ENCODE assay signal across 10 mouse cellular contexts in genomic region chr12:16820761-16821160, GRCm38 (mm10). TPM values are rescaled to one million over a fixed set of nuclear protein-coding genes. Genes with fewer than 3 reads are reported as not detected.
A peak's percentile ranks its signal among the peaks of the same experiment; 100 is the strongest.
DNase-seq lines count a peak whose midpoint lies in the region; ATAC-seq and TF ChIP-seq lines count a peak whose summit lies in the region.
"Had no signal": no experiment of that assay in that cellular context is flagged by ENCODE, and none has a peak within 500 bp of the region (broad histone marks: within the 10 kb centered on the region; RNA-seq: fewer than 3 reads in every experiment).

No protein-coding gene starts in this region.

- H3K9me3 ChIP-seq in heart, embryonic 10.5 days, result no peaks in the 10 kb centered on the region
- H3K9me3 ChIP-seq in hindbrain, postnatal 0 days (ENCODE audit: low read length), result no peaks in the 10 kb centered on the region
- H3K9me3 ChIP-seq: liver, embryonic 13.5 days had no signal

- peak; percentile 76 for ATAC-seq in hindbrain, postnatal 0 days

- H3K4me2 ChIP-seq in hindbrain, postnatal 0 days (ENCODE audit: low read depth, low read length), result no peak overlapping the region
- H3K4me2 ChIP-seq: liver, embryonic 13.5 days had no signal

- peaks cover 90% of the 10 kb centered on the region for H3K36me3 ChIP-seq in heart, embryonic 10.5 days
- peaks cover 42% of the 10 kb centered on the region for H3K36me3 ChIP-seq in hindbrain, postnatal 0 days (ENCODE audit: insufficient read depth, low read length)

- intact Hi-C loops in left cerebral cortex, postnatal 14 days (cut with DNase I), result no loop called here

- H3K4me3 ChIP-seq in heart, embryonic 10.5 days, result no peak overlapping the region
- H3K4me3 ChIP-seq in hindbrain, postnatal 0 days (ENCODE audit: low read length), result no peak overlapping the region
- H3K4me3 ChIP-seq: liver, embryonic 13.5 days had no signal

- 0 out of 2 replicates have a peak, but pooled peaks have one; percentile 8 for TF ChIP-seq CTCF in hindbrain, postnatal 0 days (IDR thresholded peaks at IDR 0.05; ENCODE audit: low read depth)

- DNase-seq in heart, adult 18-20 months, result peak; percentile 48 to 62
- DNase-seq in heart, embryonic 10.5 days (ENCODE audit: low spot score), result no peak
- DNase-seq in brain, adult 2 months (ENCODE audit: low read depth, low spot score), result peak; percentile 55
- peak; percentile 44 to 52 for DNase-seq in cerebellum, postnatal 25 days
- peak; percentile 66 for DNase-seq in hindbrain, postnatal 0 days (ENCODE audit: low spot score)
- no peak for DNase-seq in kidney, adult 11 months
- no peak for DNase-seq in left cerebral cortex, postnatal 14 days (ENCODE audit: low spot score in 2 of 2)
- DNase-seq: liver, embryonic 13.5 days had no signal

- H3K27me3 ChIP-seq in heart, embryonic 10.5 days (ENCODE audit: insufficient read depth, poor library complexity, severe bottlenecking), result no peaks in the 10 kb centered on the region
- no peaks in the 10 kb centered on the region for H3K27me3 ChIP-seq in hindbrain, postnatal 0 days (ENCODE audit: insufficient read depth, low read length)
- H3K27me3 ChIP-seq: liver, embryonic 13.5 days had no signal

- H3K4me1 ChIP-seq in heart, embryonic 10.5 days, result no peaks in the 10 kb centered on the region
- no peaks in the 10 kb centered on the region; the same call in 1 of the 2 replicates for H3K4me1 ChIP-seq in hindbrain, postnatal 0 days (ENCODE audit: insufficient read depth, low read length)

- H3K9ac ChIP-seq in hindbrain, postnatal 0 days (replicated peaks; ENCODE audit: low read length), result no peak overlapping the region
- H3K9ac ChIP-seq: liver, embryonic 13.5 days had no signal

- 82% methylated on average over 7 of the region's 7 CpGs for WGBS in heart, embryonic 10.5 days
- WGBS in hindbrain, postnatal 0 days, result 54% methylated on average over 7 of the region's 7 CpGs

- H3K27ac ChIP-seq in heart, embryonic 10.5 days, result no peak overlapping the region
- H3K27ac ChIP-seq in hindbrain, postnatal 0 days, result peak overlapping the region; percentile 74
- H3K27ac ChIP-seq: kidney, postnatal 0 days; liver, embryonic 13.5 days had no signal

RNA-seq across cellular contexts. Expression of gene E2f6, which starts 10.0 kb away (rescaled TPM):
- total RNA-seq in heart, adult 18-20 months (2021), result 10 to 100 TPM; 84.6 to 86.7 TPM
- 52.8 and 63.4 TPM in 2 replicates for polyA plus RNA-seq in heart, embryonic 10.5 days (2016; fragmentation: Nextera tagmentation; extraction: Ambion mirVana)
- 21.2 and 27.5 TPM in 2 replicates for total RNA-seq in hindbrain, postnatal 0 days (2014; rRNA removed)
- 20.0 and 21.3 TPM in 2 replicates for polyA plus RNA-seq in hindbrain, postnatal 0 days (2015; fragmentation: Nextera tagmentation; extraction: Ambion mirVana)
- total RNA-seq in left cerebral cortex, postnatal 14 days (2021), result 10 to 100 TPM; 23.8 to 26.5 TPM

RNA-seq across cellular contexts. Expression of gene Greb1, which starts 20.1 kb away (rescaled TPM):
- total RNA-seq in heart, adult 18-20 months (2021), result under 1 TPM; 0.27 to 0.33 TPM
- polyA plus RNA-seq in heart, embryonic 10.5 days (2016; fragmentation: Nextera tagmentation; extraction: Ambion mirVana), result 5.5 TPM in 2 replicates
- 0.86 and 2.1 TPM in 2 replicates for total RNA-seq in hindbrain, postnatal 0 days (2014; rRNA removed)
- 0.32 and 0.33 TPM in 2 replicates for polyA plus RNA-seq in hindbrain, postnatal 0 days (2015; fragmentation: Nextera tagmentation; extraction: Ambion mirVana)
- total RNA-seq in left cerebral cortex, postnatal 14 days (2021), result under 1 TPM; 0.57 to 0.75 TPM
- total RNA-seq: neutrophil, adult 5-6 weeks had no signal

Comparison
In these comparisons a context has a peak if more than half of its experiments do, and no peak if none do; other contexts are left out.
1. DNase-seq: peak in heart, adult 18-20 months (2 of 2), brain, adult 2 months (single experiment), cerebellum, postnatal 25 days (2 of 2) and hindbrain, postnatal 0 days (single experiment); none in heart, embryonic 10.5 days (single experiment), kidney, adult 11 months (single experiment) and left cerebral cortex, postnatal 14 days (0 of 2).